Mouse (Mus musculus) liver, postnatal 0 days (tissue): Measurements from ENCODE around the gene H2al1d.
"Not testable (repeated sequence)": the region's sequence is repeated elsewhere in the genome, so short reads cannot be mapped to it uniquely, and the experiment has no call there.

ENCODE experiments used
- CTCF ChIP-seq: sonication (generic); IDR thresholded peaks from 2 replicates; pipeline ENCODE4 v1.5.1; 2016; ENCODE audit warnings: antibody characterized with exemption, low read depth
- EP300 ChIP-seq: IDR thresholded peaks from 2 replicates; pipeline ENCODE4 v1.6.1; 2016; ENCODE audit warnings: antibody characterized with exemption, low read depth, mild to moderate bottlenecking

GRCm38 (mm10) chrX:11298957-11299356 lies 9.7 kb upstream of the H2al1d start, which contains the start of gene H2al1a:
- not testable (repeated sequence) for TF ChIP-seq CTCF, EP300
